Mouse (Mus musculus): ENCODE data around the gene Chrna4. TPM values are rescaled to one million over a fixed set of nuclear protein-coding genes. Genes with fewer than 3 reads are reported as not detected.

Gene Chrna4
- not detected for polyA plus RNA-seq (2017; shearing (Covaris generic))

GRCm38 (mm10) chr2:181043437-181043836 is at the start of gene Chrna4:
Gene Chrna4, minus strand, starts transcription at chr2:181043546.

GRCm38 (mm10) chr2:180986449-180986848 is 56.9 kb downstream of the Chrna4 start, which contains the start of gene Col20a1:
Gene Col20a1, plus strand, starts transcription at chr2:180986535.

Other genes starting within 250 kb of the Chrna4 start
- gene Ythdf1, start 122.6 kb downstream of the Chrna4 start, polyA plus RNA-seq (2017; shearing (Covaris generic)): 117 TPM
- gene Birc7, start 114.5 kb downstream of the Chrna4 start, polyA plus RNA-seq (2017; shearing (Covaris generic)): not detected
- not detected for gene Nkain4, start 88.8 kb downstream of the Chrna4 start, polyA plus RNA-seq (2017; shearing (Covaris generic))
- 68.9 TPM for gene Arfgap1, start 76.3 kb downstream of the Chrna4 start, polyA plus RNA-seq (2017; shearing (Covaris generic))
- gene Col20a1, start 57.0 kb downstream of the Chrna4 start, polyA plus RNA-seq (2017; shearing (Covaris generic)): 1.5 TPM
- not detected for gene Kcnq2, start 91.8 kb upstream of the Chrna4 start, polyA plus RNA-seq (2017; shearing (Covaris generic))
- gene Eef1a2, start 113.5 kb upstream of the Chrna4 start, polyA plus RNA-seq (2017; shearing (Covaris generic)): not detected
- gene Ppdpf, start 143.7 kb upstream of the Chrna4 start, polyA plus RNA-seq (2017; shearing (Covaris generic)): 154 TPM
- 0.09 TPM for gene Ptk6, start 159.2 kb upstream of the Chrna4 start, polyA plus RNA-seq (2017; shearing (Covaris generic))
- gene Srms, start 169.6 kb upstream of the Chrna4 start, polyA plus RNA-seq (2017; shearing (Covaris generic)): 0.49 TPM
- not detected for gene Fndc11, start 176.5 kb upstream of the Chrna4 start, polyA plus RNA-seq (2017; shearing (Covaris generic))
- gene Helz2, start 198.5 kb upstream of the Chrna4 start, polyA plus RNA-seq (2017; shearing (Covaris generic)): 18.9 TPM
- 35.9 TPM for gene Gmeb2, start 244.5 kb upstream of the Chrna4 start, polyA plus RNA-seq (2017; shearing (Covaris generic))